Mouse (Mus musculus): ENCODE measurements around the gene Vamp3.

DNA sequence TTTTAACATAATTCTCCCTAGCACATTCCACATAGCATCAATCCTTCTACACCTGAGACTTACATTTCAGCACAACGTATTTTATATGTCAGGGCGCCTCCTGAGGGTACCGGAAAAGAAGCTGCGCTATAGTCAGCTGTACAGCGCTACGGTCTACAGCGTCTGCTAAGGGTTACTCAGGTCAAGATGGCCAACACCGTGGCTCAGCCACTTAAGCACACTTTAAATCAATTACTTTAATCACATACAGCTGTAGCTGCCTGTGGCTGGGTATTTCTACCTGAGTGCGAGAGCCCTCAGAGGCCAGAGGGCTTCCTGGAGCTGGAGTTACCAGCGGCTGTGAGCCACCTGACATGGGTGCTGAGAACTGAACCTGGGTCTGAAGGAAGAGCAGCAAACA is 41.8 kb downstream of the Vamp3 start:
- no peak for TF ChIP-seq POLR2A (IDR thresholded peaks at IDR 0.05; ENCODE audit: low read depth, low read length)
- no peak for TF ChIP-seq CTCF (IDR thresholded peaks at IDR 0.05; ENCODE audit: borderline replicate concordance, insufficient read depth, low read length)

Measured in embryonic fibroblast, embryonic 13.5 days (primary cell).